Comparison of ENCODE assay signal across 25 mouse cellular contexts in genomic region chr13:107668509-107668908, GRCm38 (mm10).
DNase-seq lines count a peak whose midpoint lies in the region; ATAC-seq and TF ChIP-seq lines count a peak whose summit lies in the region.
"Had no signal": no experiment of that assay in that cellular context is flagged by ENCODE, and none has a peak within 500 bp of the region (broad histone marks: within the 10 kb centered on the region; RNA-seq: fewer than 3 reads in every experiment).

No protein-coding gene starts in this region.

- H3K27ac ChIP-seq in embryonic facial prominence, embryonic 14.5 days (replicated peaks; ENCODE audit: low read depth, low read length) = no peak overlapping the region
- H3K27ac ChIP-seq in embryonic facial prominence, embryonic 10.5 days (replicated peaks) = no peak overlapping the region
- H3K27ac ChIP-seq in neural tube, embryonic 11.5 days (ENCODE audit: low read depth, low read length) = no peak overlapping the region
- no peak overlapping the region for H3K27ac ChIP-seq in neural tube, embryonic 15.5 days (replicated peaks)
- no peak overlapping the region for H3K27ac ChIP-seq in neural tube, embryonic 14.5 days (ENCODE audit: low read depth, low read length)
- H3K27ac ChIP-seq in heart, adult 2 months = no peak overlapping the region
- H3K27ac ChIP-seq: embryonic facial prominence, embryonic 12.5 days; forebrain, embryonic 12.5 days; forebrain, embryonic 15.5 days; hindbrain, embryonic 14.5 days; intestine, embryonic 15.5 days had no signal

- H3K9me3 ChIP-seq in embryonic facial prominence, embryonic 14.5 days (ENCODE audit: control insufficient read depth, low read length) = no peaks in the 10 kb centered on the region
- H3K9me3 ChIP-seq in embryonic facial prominence, embryonic 10.5 days = no peaks in the 10 kb centered on the region
- no peaks in the 10 kb centered on the region for H3K9me3 ChIP-seq in neural tube, embryonic 11.5 days (ENCODE audit: control insufficient read depth, low read length)
- no peaks in the 10 kb centered on the region for H3K9me3 ChIP-seq in neural tube, embryonic 15.5 days (replicated peaks)
- no peaks in the 10 kb centered on the region for H3K9me3 ChIP-seq in neural tube, embryonic 14.5 days (ENCODE audit: control insufficient read depth, low read length)
- H3K9me3 ChIP-seq: embryonic facial prominence, embryonic 12.5 days; forebrain, embryonic 12.5 days; forebrain, embryonic 15.5 days; intestine, embryonic 15.5 days had no signal

- TF ChIP-seq EP300 in heart, adult 2 months (IDR thresholded peaks at IDR 0.05; ENCODE audit: insufficient read depth, low read depth, low read length) = no peak

- intact Hi-C loops in heart, adult 2 months (cut with DNase I) = no loop called here

- no peaks in the 10 kb centered on the region for H3K27me3 ChIP-seq in embryonic facial prominence, embryonic 14.5 days (replicated peaks; ENCODE audit: control insufficient read depth, insufficient read depth, low read length)
- peaks cover 22% of the 10 kb centered on the region for H3K27me3 ChIP-seq in embryonic facial prominence, embryonic 10.5 days (replicated peaks; ENCODE audit: low read depth, poor library complexity, severe bottlenecking)
- H3K27me3 ChIP-seq in neural tube, embryonic 11.5 days (ENCODE audit: control insufficient read depth, insufficient read depth, low read length) = no peaks in the 10 kb centered on the region
- H3K27me3 ChIP-seq in neural tube, embryonic 15.5 days (replicated peaks) = no peaks in the 10 kb centered on the region
- no peaks in the 10 kb centered on the region for H3K27me3 ChIP-seq in neural tube, embryonic 14.5 days (ENCODE audit: control insufficient read depth, insufficient read depth, low read length)
- no peaks in the 10 kb centered on the region for H3K27me3 ChIP-seq in heart, adult 2 months (ENCODE audit: control insufficient read depth, insufficient read depth, low read length)
- H3K27me3 ChIP-seq: forebrain, embryonic 15.5 days; intestine, embryonic 15.5 days; Patski had no signal

- H3K36me3 ChIP-seq in embryonic facial prominence, embryonic 14.5 days (ENCODE audit: control insufficient read depth, insufficient read depth, low read length) = no peaks in the 10 kb centered on the region
- H3K36me3 ChIP-seq in embryonic facial prominence, embryonic 10.5 days (replicated peaks) = no peaks in the 10 kb centered on the region
- H3K36me3 ChIP-seq in neural tube, embryonic 11.5 days (ENCODE audit: control insufficient read depth, insufficient read depth, low read length) = no peaks in the 10 kb centered on the region
- H3K36me3 ChIP-seq in neural tube, embryonic 15.5 days = no peaks in the 10 kb centered on the region
- H3K36me3 ChIP-seq in neural tube, embryonic 14.5 days (ENCODE audit: control insufficient read depth, insufficient read depth, low read length) = no peaks in the 10 kb centered on the region
- H3K36me3 ChIP-seq in heart, adult 2 months (ENCODE audit: control insufficient read depth, insufficient read depth, low read length) = no peaks in the 10 kb centered on the region
- H3K36me3 ChIP-seq: embryonic facial prominence, embryonic 12.5 days; forebrain, embryonic 12.5 days; forebrain, embryonic 15.5 days; G1E; intestine, embryonic 15.5 days had no signal

- 67% methylated on average over 4 of the region's 5 CpGs for WGBS in embryonic facial prominence, embryonic 14.5 days
- WGBS in embryonic facial prominence, embryonic 10.5 days = 63% methylated on average over 4 of the region's 5 CpGs
- WGBS in neural tube, embryonic 11.5 days = 32% methylated on average over 4 of the region's 5 CpGs
- WGBS in neural tube, embryonic 15.5 days = 40% methylated on average over 4 of the region's 5 CpGs
- 32% methylated on average over 4 of the region's 5 CpGs for WGBS in neural tube, embryonic 14.5 days
- 49% methylated on average over 5 of the region's 5 CpGs for WGBS in heart, adult 2 months

- H3K4me2 ChIP-seq in embryonic facial prominence, embryonic 14.5 days (ENCODE audit: low read depth, low read length) = no peak overlapping the region
- no peak overlapping the region for H3K4me2 ChIP-seq in neural tube, embryonic 11.5 days (ENCODE audit: low read depth)
- no peak overlapping the region for H3K4me2 ChIP-seq in neural tube, embryonic 15.5 days
- no peak overlapping the region for H3K4me2 ChIP-seq in neural tube, embryonic 14.5 days (ENCODE audit: low read depth, low read length)
- H3K4me2 ChIP-seq: embryonic facial prominence, embryonic 12.5 days; forebrain, embryonic 12.5 days; forebrain, embryonic 15.5 days; heart, embryonic 11.5 days; hindbrain, embryonic 14.5 days; intestine, embryonic 15.5 days had no signal

- peak; percentile 61; the same call in 1 of the 2 replicates for ATAC-seq in embryonic facial prominence, embryonic 14.5 days (ENCODE audit: low read depth)
- ATAC-seq in neural tube, embryonic 11.5 days (ENCODE audit: insufficient read depth, low FRiP score, low TSS enrichment) = peak; percentile 46
- ATAC-seq in neural tube, embryonic 15.5 days (ENCODE audit: low FRiP score) = no peak
- ATAC-seq in neural tube, embryonic 14.5 days (ENCODE audit: low read depth) = 0 out of 2 replicates have a peak, but pooled peaks have one; percentile 15
- ATAC-seq: forebrain, embryonic 15.5 days; intestine, embryonic 15.5 days; Patski had no signal

- DNase-seq in embryonic facial prominence, embryonic 14.5 days (ENCODE audit: low spot score) = peak; percentile 47
- DNase-seq in embryonic facial prominence, embryonic 10.5 days (ENCODE audit: low spot score) = no peak
- DNase-seq in neural tube, embryonic 11.5 days (ENCODE audit: low spot score) = peak; percentile 54
- DNase-seq in embryo, embryonic 10.5 days (ENCODE audit: low spot score) = peak; percentile 36
- no peak for DNase-seq in heart, adult 2 months
- DNase-seq: adrenal gland, postnatal 10 days; adrenal gland, postnatal 36 days; B cell, adult 2 months; cerebellum, adult 11 months; cerebellum, adult 2 months; cerebellum, adult 9-11 months; cerebellum, postnatal 36 days; gastrocnemius, postnatal 25 days; kidney, adult 11 months had no signal

- H3K4me1 ChIP-seq in embryonic facial prominence, embryonic 14.5 days (ENCODE audit: control insufficient read depth, insufficient read depth, low read length) = no peaks in the 10 kb centered on the region
- H3K4me1 ChIP-seq in embryonic facial prominence, embryonic 10.5 days = peaks cover 12% of the 10 kb centered on the region
- peaks cover 7% of the 10 kb centered on the region; the same call in 1 of the 2 replicates for H3K4me1 ChIP-seq in neural tube, embryonic 11.5 days (ENCODE audit: control insufficient read depth, insufficient read depth, low read length)
- peaks cover 11% of the 10 kb centered on the region for H3K4me1 ChIP-seq in neural tube, embryonic 15.5 days
- H3K4me1 ChIP-seq in neural tube, embryonic 14.5 days (ENCODE audit: control insufficient read depth, insufficient read depth, low read length) = peaks cover 5% of the 10 kb centered on the region
- no peaks in the 10 kb centered on the region for H3K4me1 ChIP-seq in heart, adult 2 months (ENCODE audit: control insufficient read depth, insufficient read depth, low read length)
- H3K4me1 ChIP-seq: embryonic facial prominence, embryonic 12.5 days had no signal

- no peak overlapping the region for H3K4me3 ChIP-seq in embryonic facial prominence, embryonic 14.5 days (ENCODE audit: low read depth, low read length)
- no peak overlapping the region for H3K4me3 ChIP-seq in embryonic facial prominence, embryonic 10.5 days
- H3K4me3 ChIP-seq in neural tube, embryonic 11.5 days (ENCODE audit: low read depth, low read length) = no peak overlapping the region
- H3K4me3 ChIP-seq in neural tube, embryonic 15.5 days (replicated peaks) = no peak overlapping the region
- H3K4me3 ChIP-seq in neural tube, embryonic 14.5 days (ENCODE audit: low read depth, low read length) = no peak overlapping the region
- no peak overlapping the region for H3K4me3 ChIP-seq in heart, adult 2 months
- H3K4me3 ChIP-seq: embryonic facial prominence, embryonic 12.5 days; erythroblast, embryonic 14.5 days; forebrain, embryonic 12.5 days; forebrain, embryonic 15.5 days; intestine, embryonic 15.5 days had no signal

- no peaks in the 10 kb centered on the region for H3K79me2 ChIP-seq in heart, adult 2 months (replicated peaks; ENCODE audit: control insufficient read depth, insufficient read depth, low read length)

- TF ChIP-seq POLR2A in heart, adult 2 months (IDR thresholded peaks at IDR 0.05; ENCODE audit: insufficient read depth, low read depth, low read length) = no peak

- no peak for TF ChIP-seq CTCF in heart, adult 2 months (IDR thresholded peaks at IDR 0.05)

- H3K9ac ChIP-seq in embryonic facial prominence, embryonic 14.5 days (ENCODE audit: low read depth, low read length) = no peak overlapping the region
- H3K9ac ChIP-seq in neural tube, embryonic 11.5 days (ENCODE audit: low read length) = no peak overlapping the region
- no peak overlapping the region for H3K9ac ChIP-seq in neural tube, embryonic 15.5 days (replicated peaks)
- H3K9ac ChIP-seq in neural tube, embryonic 14.5 days (replicated peaks; ENCODE audit: low read depth, low read length) = no peak overlapping the region
- no peak overlapping the region for H3K9ac ChIP-seq in heart, adult 2 months (ENCODE audit: low read depth, low read length)
- H3K9ac ChIP-seq: embryonic facial prominence, embryonic 12.5 days; forebrain, embryonic 12.5 days; forebrain, embryonic 15.5 days; hindbrain, embryonic 14.5 days; intestine, embryonic 15.5 days had no signal

Comparison
In these comparisons a context has a peak if more than half of its experiments do, and no peak if none do; other contexts are left out.
1. DNase-seq: peak in embryonic facial prominence, embryonic 14.5 days (single experiment), neural tube, embryonic 11.5 days (single experiment) and embryo, embryonic 10.5 days (single experiment); none in embryonic facial prominence, embryonic 10.5 days (single experiment) and heart, adult 2 months (0 of 2).